Mouse (Mus musculus) heart, adult 9 months (tissue): ENCODE measurements around the gene Avil.
"Not testable (repeated sequence)": the region's sequence is repeated elsewhere in the genome, so short reads cannot be mapped to it uniquely, and the experiment has no call there.

ENCODE experiments used
- DNase-seq, 2 experiments: peaks; one replicate each; pipeline ENCODE4 v3.0.0; 2022; ENCODE audit warnings: low spot score in 2 of 2

The Avil gene

DNA sequence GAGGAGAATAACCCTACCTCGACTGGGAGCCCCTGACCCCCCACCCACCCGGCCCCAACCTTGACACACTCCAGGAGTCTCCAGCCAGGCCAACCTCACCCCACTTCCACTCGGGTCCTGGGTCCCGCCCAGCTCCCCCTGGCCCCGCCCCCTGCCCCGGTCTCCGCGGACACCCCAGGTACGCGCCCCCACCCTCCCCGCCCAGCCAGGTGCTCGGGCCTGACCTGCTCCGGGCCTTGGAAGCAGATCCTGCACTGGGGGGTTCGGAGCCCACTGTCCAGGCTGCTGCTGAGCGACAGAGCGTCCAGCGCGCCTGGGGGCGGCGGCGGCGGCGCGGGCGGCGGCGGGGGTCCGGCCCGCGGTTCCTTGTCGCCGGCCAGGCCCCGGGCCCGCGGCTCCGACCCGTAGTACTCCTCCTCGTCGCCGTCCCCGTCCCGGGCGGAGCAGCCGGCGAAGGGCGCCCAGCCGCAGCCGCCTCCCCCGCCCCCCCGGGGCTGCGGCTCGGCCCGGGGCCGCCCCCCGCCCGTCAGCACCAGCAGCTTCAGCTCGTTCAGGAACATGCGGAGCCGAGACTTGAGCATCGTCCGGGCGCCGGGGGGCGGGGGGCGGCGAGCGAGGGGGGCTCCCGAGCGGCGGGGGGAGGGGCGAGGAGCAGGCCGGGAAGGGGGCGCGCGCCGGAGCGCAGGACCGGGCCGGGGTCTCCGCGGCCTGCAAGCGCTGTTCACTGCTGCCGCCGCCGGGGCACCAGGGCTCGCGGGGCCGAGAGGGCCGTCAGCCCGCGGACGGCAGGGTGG, 58.9 kb downstream of the Avil start:
- no peak for DNase-seq

DNA sequence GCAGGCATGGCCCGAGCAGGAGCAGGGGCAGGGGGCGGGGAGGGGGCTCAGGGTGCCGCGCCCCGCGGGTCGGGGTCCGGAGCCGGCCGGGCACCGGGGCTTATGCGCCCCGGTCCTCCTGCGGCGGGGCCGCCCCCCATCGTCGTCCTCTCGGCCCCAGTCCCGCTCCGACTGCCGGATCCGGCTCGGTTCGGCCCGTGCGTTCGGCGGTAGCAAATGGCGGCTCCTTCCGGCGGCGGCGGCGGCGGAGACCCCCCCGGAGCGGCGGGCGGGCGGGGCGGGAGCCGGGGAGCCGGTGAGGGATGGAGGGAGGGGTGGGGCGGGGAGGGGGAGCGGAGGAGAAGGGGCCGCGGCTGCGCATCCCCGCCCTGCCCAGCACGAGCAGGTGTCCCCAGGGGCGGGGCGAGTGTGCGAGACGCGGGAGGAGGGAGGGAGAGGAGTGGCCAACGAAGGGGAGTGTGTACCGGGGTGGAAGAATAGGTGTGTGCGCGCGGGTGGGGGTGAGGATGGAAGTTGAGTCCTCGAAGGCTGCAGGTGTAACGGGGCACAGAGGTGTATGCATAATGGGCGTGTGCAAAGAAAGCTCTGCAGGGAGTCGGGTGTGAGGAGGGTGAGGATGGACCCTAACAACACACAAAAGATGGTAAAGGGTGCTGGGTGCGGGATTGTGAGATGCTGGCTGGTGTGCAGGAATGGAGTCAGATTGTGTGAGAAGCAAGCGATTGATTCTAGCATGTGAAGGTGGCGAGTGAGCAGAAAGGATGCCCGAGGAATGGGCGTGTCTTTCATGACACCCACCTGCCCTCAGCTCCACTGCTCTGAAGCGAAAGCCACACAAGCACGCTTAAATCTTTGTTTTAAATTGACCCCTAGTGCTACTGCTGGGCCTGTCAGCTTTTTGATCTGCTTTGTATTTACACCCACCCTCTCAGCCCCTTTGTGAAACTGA, 59.7 kb downstream of the Avil start, which contains the start of gene March9:
March9 (minus strand) TSS at position 217 of the 949 bp plus-strand sequence.
- DNase-seq, result no peak

DNA sequence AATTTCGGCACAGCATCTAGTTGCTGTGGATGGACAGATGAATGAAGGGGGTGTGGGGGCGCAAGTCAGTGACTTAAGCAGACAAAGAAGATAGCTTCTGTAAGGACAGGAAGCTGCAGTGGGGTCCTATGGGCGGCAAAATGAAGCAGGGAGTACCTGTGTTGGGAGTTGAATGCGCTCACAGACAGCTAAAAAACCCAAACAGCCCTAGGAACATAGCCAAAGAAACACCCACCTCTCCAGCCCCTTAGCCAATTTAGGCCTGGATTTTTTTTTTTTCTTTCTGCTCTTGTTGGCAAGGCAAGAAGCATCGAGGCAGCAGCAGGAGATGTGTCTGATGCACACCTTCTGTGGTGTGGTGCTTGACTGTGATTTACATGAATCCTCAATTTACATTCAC, 60.6 kb downstream of the Avil start:
- no peak for DNase-seq

DNA sequence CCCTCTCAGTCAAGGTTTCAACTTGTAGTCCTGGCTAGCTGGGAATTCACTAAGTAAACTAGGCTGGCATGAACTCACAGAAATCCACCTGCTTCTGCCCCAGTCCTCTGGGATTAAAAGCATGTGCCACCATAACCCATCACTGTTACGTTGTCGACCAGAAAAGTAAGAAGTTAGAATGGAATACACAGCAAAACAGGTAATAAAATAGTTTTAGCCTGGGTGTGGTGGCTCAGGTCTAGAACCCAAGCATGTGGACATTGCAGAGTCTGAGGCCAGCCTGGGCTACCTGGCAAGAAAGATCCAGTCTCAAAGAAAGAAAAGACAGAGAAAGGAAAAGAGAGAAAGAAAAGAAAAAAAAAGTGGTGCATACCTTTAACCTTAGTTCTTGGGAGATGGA, 61.0 kb downstream of the Avil start:
- no peak for DNase-seq

DNA sequence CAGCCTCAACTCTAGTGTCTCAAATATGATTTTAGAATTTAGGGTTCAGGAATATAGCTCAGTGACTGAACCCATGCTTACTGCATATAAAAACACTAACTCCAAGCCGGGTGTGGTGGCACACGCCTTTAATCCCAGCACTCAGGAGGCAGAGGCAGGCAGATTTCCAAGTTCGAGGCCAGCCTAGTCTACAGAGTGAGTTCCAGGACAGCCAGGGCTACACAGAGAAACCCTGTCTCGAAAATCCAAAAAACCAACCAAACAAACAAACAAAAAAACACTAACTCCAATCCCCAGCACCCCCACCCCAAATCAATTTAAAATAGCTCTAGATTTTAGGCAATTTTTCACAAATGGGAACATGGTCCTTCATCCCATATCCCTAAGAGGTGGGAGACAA, 61.6 kb downstream of the Avil start:
- DNase-seq, result not testable (repeated sequence)

DNA sequence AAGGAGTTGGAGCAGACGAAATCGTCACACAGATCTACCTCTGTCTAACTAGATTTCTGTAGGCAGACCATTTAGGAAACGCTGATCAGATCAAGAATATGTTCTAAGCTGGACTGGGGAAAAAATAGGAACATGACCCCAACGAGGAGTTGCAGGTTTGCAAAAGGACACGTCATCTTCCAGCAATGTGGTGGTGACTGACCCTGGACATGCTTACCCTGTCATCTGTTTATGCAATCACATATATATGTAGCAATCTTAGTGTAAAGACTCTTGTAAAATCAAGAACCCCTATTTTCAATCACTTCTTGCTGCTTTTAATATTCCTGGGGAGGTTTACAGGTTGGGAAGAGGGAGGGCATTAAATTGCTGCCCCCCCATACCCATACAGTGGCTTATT, 62.0 kb downstream of the Avil start:
- DNase-seq, result no peak

DNA sequence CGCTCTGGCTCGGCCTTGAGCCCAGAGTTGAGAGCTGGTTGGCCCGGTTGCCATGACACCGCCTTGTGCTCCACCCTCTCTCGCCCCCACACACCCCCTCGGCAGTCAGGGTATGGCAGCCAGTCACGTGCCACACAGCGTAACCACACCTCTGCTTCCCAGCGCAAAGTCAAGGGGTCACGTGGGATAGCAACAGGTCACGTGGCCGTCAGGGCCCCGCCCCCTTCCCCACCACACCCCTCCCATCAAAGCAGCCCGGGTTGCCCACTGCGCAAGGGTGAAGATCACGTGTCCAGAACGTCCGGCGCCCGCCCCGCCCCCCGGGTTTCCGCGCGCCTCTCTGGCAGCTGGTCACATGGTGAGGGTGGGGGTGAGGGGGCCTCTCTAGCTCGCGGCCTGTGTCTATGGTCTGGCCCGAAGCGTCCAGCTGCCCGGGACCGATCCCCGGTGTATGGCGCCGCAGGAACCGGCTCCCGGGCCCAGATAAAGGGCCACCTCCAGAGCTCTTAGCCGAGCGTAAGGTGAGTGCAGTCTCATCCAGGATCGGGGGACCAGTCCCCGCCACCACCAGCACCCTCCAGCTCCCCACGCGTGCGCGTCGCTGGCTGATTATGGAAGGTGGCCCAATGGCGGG, 62.8 kb downstream of the Avil start, which contains the start of gene Cdk4:
Cdk4 (plus strand) TSS at position 296 of the 634 bp plus-strand sequence.
- peak; percentile 98 to 99 for DNase-seq

DNA sequence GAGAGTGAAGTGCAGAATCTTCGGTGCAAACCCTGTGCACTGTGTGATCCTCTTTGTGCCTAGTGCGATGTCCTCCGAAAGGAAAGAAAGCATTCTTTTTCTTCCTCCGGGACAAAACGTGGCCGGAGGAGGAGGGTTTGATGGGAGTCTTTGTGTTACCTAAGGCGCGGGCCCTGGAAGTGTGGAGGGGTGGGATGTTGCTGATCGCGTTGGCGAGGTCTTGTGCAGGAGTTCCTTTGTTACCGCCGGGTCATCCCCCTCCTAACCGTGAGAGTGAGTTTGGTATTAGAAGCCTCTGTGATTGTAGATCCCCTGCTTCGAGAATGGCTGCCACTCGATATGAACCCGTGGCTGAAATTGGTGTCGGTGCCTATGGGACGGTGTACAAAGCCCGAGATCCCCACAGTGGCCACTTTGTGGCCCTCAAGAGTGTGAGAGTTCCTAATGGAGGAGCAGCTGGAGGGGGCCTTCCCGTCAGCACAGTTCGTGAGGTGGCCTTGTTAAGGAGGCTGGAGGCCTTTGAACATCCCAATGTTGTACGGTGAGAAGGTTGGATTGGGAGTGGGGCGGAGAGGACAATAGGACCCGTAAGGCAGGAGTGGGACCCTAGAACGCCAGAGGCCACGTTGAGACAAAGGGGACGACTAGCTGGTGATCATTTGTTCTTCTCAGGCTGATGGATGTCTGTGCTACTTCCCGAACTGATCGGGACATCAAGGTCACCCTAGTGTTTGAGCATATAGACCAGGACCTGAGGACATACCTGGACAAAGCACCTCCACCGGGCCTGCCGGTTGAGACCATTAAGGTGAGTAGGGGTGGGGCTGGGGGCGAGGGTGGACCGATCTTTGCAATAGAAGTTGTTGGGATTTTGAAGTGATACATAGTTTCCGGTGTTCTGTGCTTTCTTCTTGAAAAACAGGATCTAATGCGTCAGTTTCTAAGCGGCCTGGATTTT, 63.7 kb downstream of the Avil start:
- no peak for DNase-seq

DNA sequence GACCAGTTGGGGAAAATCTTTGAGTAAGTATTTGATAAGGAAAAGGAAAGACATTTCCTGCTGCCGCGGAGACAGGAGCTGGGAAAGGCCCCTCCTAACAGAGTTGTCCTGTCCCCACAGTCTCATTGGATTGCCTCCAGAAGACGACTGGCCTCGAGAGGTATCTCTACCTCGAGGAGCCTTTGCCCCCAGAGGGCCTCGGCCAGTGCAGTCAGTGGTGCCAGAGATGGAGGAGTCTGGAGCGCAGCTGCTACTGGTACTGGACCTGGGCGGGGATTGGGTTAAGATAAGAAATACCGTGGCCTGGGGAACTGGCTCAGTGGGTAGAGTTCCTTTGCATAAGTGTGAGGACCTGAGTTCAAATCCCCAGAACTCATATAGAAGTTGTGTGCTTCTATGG, 65.5 kb downstream of the Avil start:
- DNase-seq, result no peak

DNA sequence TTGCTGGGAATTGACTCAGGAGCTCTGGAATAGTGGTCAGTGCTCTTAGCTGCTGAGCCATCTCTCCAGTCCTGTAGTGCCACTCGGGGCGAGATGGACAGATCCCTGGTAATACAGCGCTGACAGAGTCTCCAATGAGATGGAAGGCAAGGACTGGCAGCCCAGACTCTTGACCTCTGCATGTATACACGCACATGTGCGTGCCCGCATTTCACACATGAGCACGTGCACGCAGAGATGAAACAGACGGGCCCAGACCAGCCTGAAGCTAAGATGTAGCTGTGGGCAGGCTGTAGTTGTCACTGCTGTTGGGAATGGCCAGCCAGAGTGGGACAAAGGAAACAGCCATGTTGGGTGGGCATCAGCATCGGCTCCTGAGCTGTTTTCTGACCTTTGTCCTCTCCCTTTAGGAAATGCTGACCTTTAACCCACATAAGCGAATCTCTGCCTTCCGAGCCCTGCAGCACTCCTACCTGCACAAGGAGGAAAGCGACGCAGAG, 66.1 kb downstream of the Avil start:
- DNase-seq, result no peak

DNA sequence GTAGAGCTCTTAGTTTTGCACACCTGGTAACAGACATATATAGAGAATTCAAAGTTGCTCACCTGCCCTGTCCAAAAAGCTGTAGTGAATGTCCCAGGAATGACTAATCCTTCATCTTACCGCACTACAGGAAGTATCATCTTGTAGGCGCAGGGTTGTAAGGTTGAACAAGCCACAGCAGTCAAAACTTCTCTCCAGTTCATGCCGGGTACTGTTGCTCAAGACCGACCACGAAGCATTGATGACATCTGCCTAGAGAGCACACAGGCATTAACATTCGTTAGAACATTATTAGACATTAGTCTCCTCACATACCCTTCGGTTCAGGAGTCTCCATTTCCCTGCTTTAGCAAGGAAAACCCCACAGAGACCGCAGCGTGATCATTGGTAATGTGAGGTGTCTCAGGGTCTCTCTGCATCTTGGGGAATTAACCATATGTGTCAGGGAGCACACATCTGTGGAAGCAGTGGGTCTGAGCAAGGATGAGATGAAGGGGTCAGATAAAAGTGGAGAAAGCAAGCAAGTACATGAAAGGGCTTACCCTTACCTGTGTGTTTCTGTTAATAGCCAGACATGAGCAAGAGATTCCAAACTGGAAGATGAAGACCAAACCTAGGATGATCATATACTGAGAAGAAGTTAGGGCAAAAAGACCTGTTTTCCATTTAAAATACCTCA, 68.0 kb downstream of the Avil start:
- DNase-seq, result no peak

DNA sequence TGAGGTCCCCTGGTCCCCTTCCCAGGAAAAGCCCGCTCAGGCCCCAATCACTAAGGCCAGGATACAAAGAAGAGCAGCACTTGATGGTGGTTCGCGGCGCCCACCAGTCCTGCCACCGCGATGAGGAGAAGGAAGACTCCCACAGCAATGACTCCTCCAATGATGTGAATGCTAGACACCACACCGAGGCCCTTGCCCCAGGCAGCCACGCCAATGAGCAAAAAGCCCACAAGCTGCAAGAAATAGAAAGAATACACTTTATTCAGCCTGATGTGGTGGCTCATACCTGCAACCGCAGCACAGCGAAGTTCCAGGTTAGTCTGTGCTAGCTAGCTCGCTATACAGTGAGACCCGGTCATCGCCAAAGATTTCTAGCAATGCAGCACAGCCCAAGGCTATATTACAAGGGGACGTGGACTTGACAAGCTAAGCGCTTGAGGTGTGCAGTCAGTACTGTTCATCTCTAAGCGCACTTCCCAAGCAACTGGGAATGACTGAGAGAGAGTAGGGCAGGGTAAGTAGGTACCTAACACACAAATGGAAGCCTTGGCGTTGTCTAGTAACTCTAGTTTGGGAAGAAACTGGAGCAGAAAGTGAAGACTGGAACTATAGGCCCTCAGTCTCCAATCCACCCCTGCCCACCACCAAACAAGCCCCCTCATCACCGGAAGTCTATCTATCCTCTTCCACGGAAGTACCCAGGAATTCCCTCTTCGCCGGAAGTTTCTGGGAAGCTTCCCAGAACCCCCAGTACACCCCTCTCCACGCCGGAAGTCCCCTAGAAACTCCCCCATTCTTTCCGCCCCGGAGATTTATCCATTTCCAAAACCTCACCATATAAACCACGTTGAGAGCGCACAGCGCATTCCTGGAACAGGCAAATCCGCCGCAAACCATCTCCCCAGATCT, 69.0 kb downstream of the Avil start:
- DNase-seq, result no peak
